Mouse (Mus musculus) MEL (cell line): ENCODE measurements around the gene Osbpl5.

Experiments used
- CTCF ChIP-seq, 3 experiments: IDR thresholded peaks in 2 of 3; conservative IDR thresholded peaks in 1 of 3; 2 replicates each; pipeline ENCODE4 v1.5.1; 2011 to 2012; ENCODE audit warnings: low read length in 3 of 3, low read depth in 2 of 3, mild to moderate bottlenecking in 2 of 3, improper control_type of control experiment in 1 of 3, inconsistent platforms in 1 of 3, mixed read lengths in 1 of 3, moderate library complexity in 1 of 3; ENCODE audit not compliant: control insufficient read depth in 1 of 3, insufficient read depth in 1 of 3, poor library complexity in 1 of 3, severe bottlenecking in 1 of 3
- E2F4 ChIP-seq: IDR thresholded peaks from 2 replicates; pipeline ENCODE4 v1.6.1; 2011; ENCODE audit warnings: low read depth, low read length, improper control_type of control experiment, borderline replicate concordance
- ELF1 ChIP-seq: IDR thresholded peaks from 2 replicates; pipeline ENCODE4 v1.6.1; 2014; ENCODE audit warnings: low read depth, mild to moderate bottlenecking, inconsistent platforms, low read length, improper control_type of control experiment, moderate library complexity
- ETS1 ChIP-seq: IDR thresholded peaks from 2 replicates; pipeline ENCODE4 v1.6.1; 2012; ENCODE audit warnings: low read depth, mild to moderate bottlenecking, inconsistent platforms, low read length, improper control_type of control experiment, moderate library complexity
- KAT2A ChIP-seq: conservative IDR thresholded peaks from 2 replicates; pipeline ENCODE4 v1.6.1; 2012; ENCODE audit warnings: low read depth, low read length, improper control_type of control experiment, inconsistent platforms
- MAX ChIP-seq: IDR thresholded peaks from 2 replicates; pipeline ENCODE4 v1.6.1; 2011; ENCODE audit warnings: low read length, improper control_type of control experiment
- POLR2A ChIP-seq, 2 experiments: IDR thresholded peaks; 2 replicates each; pipeline ENCODE4 v1.6.1; 2011 to 2012; ENCODE audit warnings: low read length in 2 of 2, mild to moderate bottlenecking in 2 of 2, control low read depth in 1 of 2, improper control_type of control experiment in 1 of 2, low read depth in 1 of 2, moderate library complexity in 1 of 2; ENCODE audit not compliant: control insufficient read depth in 1 of 2, insufficient read depth in 1 of 2, poor library complexity in 1 of 2
- POLR2AphosphoS2 ChIP-seq: IDR thresholded peaks from 2 replicates; pipeline ENCODE4 v1.6.1; 2011; ENCODE audit warnings: low read length, improper control_type of control experiment
- SMC3 ChIP-seq: IDR thresholded peaks from 2 replicates; pipeline ENCODE4 v1.6.1; 2011; ENCODE audit warnings: low read depth, low read length, improper control_type of control experiment

DNA sequence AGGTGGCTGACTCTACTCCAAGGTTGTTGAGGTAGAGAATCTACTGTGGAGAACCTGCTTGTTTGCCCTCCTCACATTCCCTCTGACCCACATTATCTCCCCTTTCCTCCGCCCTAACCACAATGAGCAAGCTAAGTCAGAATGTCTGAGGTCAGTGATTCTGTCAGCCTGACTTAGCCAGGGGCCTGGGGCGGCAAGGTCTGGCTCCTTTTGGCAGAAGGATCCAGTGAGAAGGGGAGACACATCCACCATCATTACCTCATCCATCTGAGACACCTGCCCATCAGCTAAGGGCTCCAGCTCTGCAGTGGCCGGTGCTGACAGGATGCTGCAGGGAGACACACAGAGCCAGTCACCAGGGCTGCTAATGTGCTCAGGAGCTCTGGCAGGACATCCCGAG is 42.0 kb upstream of the Osbpl5 start:
- no peak for TF ChIP-seq CTCF (IDR thresholded peaks at IDR 0.05 in 2 of 3, conservative IDR thresholded peaks at IDR 0.05 in 1 of 3; ENCODE audit: control insufficient read depth in 1 of 3, insufficient read depth in 1 of 3, low read depth in 2 of 3, low read length in 3 of 3, poor library complexity in 1 of 3, severe bottlenecking in 1 of 3)
- TF ChIP-seq POLR2AphosphoS2: no peak
- no peak for TF ChIP-seq KAT2A
- no peak for TF ChIP-seq MAX
- no peak for TF ChIP-seq SMC3
- no peak for TF ChIP-seq ELF1
- no peak for TF ChIP-seq ETS1
- TF ChIP-seq E2F4: no peak
- no peak for TF ChIP-seq POLR2A (IDR thresholded peaks at IDR 0.05; ENCODE audit: control insufficient read depth in 1 of 2, insufficient read depth in 1 of 2, low read depth in 1 of 2, low read length in 2 of 2, poor library complexity in 1 of 2)
